Mouse (Mus musculus): ENCODE data around the gene Ppfibp2. TPM values are rescaled to one million over a fixed set of nuclear protein-coding genes. Genes with fewer than 3 reads are reported as not detected.

The Ppfibp2 gene
- total RNA-seq, 1 experiment: 6.0 TPM

DNA sequence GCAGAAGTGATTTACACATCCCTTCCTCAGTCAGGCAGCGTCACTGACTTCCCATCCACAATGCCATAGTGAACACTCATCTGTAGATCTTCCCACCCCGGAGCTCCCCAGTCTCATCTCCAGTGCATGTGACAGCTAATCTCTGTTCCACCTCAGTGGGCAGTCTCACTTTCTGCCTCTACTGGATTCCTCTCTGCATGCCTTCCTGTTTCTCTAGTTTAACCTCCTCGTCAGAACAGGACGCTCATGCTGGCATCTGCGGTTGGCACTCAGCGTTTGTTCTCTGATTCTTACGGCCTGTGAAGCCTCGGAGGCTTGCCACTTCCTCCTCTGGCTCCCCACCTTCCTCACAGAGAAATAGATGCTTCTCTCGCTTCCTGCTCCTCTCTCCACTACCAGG lies 112.6 kb downstream of the Ppfibp2 start:
- TF ChIP-seq MAFK (IDR thresholded peaks at IDR 0.05; ENCODE audit: insufficient read depth, low read depth, low read length) (no peak), HCFC1 (IDR thresholded peaks at IDR 0.05; ENCODE audit: borderline replicate concordance, insufficient read depth, low read length) (no peak), ZC3H11A (IDR thresholded peaks at IDR 0.05; ENCODE audit: borderline replicate concordance, low read depth, low read length) (no peak), CHD2 (IDR thresholded peaks at IDR 0.05; ENCODE audit: low read depth, low read length) (no peak), ZNF384 (IDR thresholded peaks at IDR 0.05; ENCODE audit: low read depth, low read length) (no peak)
- H3K4me3 ChIP-seq (ENCODE audit: insufficient read depth in 1 of 2, low read depth in 1 of 2, low read length in 2 of 2, poor library complexity in 1 of 2, severe bottlenecking in 1 of 2): no peak overlapping the region
- DNase-seq (ENCODE audit: low read depth, low spot score): no peak
- in situ Hi-C loops (cut with MboI; ENCODE audit: low sequenced_read_pairs in 2 of 2, unreplicated experiment in 2 of 2): no loop called here
- H3K27ac ChIP-seq (ENCODE audit: insufficient read depth, low read depth, low read length, poor library complexity, severe bottlenecking): no peak overlapping the region
- H3K36me3 ChIP-seq (ENCODE audit: control insufficient read depth, insufficient read depth, low read length, poor library complexity, severe bottlenecking): no peaks in the 10 kb centered on the region
- peaks cover 0 to 12% of the 10 kb centered on the region in 2 experiments; a peak in 3 of 4 replicates for H3K4me1 ChIP-seq (ENCODE audit: control insufficient read depth in 2 of 2, insufficient read depth in 2 of 2, low read length in 2 of 2, poor library complexity in 1 of 2)
- H3K9me3 ChIP-seq (ENCODE audit: control insufficient read depth, insufficient read depth, low read depth, low read length): no peaks in the 10 kb centered on the region
- H3K9ac ChIP-seq (ENCODE audit: insufficient read depth, low read depth, low read length, poor library complexity, severe bottlenecking): no peak overlapping the region

GRCm38 (mm10) chr7:107708491-107709112 lies 113.6 kb downstream of the Ppfibp2 start:
- DNase-seq (ENCODE audit: low read depth, low spot score): peak; percentile 75
- H3K9me3 ChIP-seq (ENCODE audit: control insufficient read depth, insufficient read depth, low read depth, low read length): no peaks in the 10 kb centered on the region
- TF ChIP-seq ZC3H11A (IDR thresholded peaks at IDR 0.05; ENCODE audit: borderline replicate concordance, low read depth, low read length) (peak; percentile 51; the same call in 1 of the 2 replicates), ZNF384 (IDR thresholded peaks at IDR 0.05; ENCODE audit: low read depth, low read length) (no peak), HCFC1 (IDR thresholded peaks at IDR 0.05; ENCODE audit: borderline replicate concordance, insufficient read depth, low read length) (peak; percentile 19; the same call in 1 of the 2 replicates), CHD2 (IDR thresholded peaks at IDR 0.05; ENCODE audit: low read depth, low read length) (no peak), MAFK (IDR thresholded peaks at IDR 0.05; ENCODE audit: insufficient read depth, low read depth, low read length) (no peak)
- no peaks in the 10 kb centered on the region for H3K36me3 ChIP-seq (ENCODE audit: control insufficient read depth, insufficient read depth, low read length, poor library complexity, severe bottlenecking)
- no peak overlapping the region for H3K9ac ChIP-seq (ENCODE audit: insufficient read depth, low read depth, low read length, poor library complexity, severe bottlenecking)
- peak overlapping the region in 1 of 2 experiments; percentile 49; a peak in 1 of 4 replicates for H3K4me3 ChIP-seq (ENCODE audit: insufficient read depth in 1 of 2, low read depth in 1 of 2, low read length in 2 of 2, poor library complexity in 1 of 2, severe bottlenecking in 1 of 2)
- H3K4me1 ChIP-seq (ENCODE audit: control insufficient read depth in 2 of 2, insufficient read depth in 2 of 2, low read length in 2 of 2, poor library complexity in 1 of 2): peaks cover 0 to 9% of the 10 kb centered on the region in 2 experiments; a peak in 2 of 4 replicates
- in situ Hi-C loops (cut with MboI; ENCODE audit: low sequenced_read_pairs in 2 of 2, unreplicated experiment in 2 of 2): no loop called here
- H3K27ac ChIP-seq (ENCODE audit: insufficient read depth, low read depth, low read length, poor library complexity, severe bottlenecking): no peak overlapping the region

DNA sequence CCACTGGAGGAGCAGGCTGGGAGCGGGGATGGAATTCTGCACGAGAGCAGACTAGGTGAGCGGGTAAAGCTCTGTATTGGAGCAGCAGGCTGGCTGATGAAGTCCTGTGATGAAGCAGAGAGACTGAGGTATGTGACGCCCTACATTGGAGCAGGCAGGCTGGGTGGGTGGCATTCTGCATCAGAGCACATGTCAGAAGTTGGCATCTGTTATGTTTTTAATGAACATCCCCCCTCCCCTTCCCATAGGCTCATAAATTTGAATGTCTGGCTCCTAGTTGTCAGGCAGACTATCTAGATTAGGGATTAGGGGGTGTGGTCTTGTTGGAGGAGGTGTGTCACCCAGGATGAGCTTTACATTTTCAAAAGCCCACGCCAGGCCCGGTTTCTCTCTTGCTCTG lies 117.7 kb downstream of the Ppfibp2 start:
- H3K9me3 ChIP-seq (ENCODE audit: control insufficient read depth, insufficient read depth, low read depth, low read length): no peaks in the 10 kb centered on the region
- no peaks in the 10 kb centered on the region for H3K4me1 ChIP-seq (ENCODE audit: control insufficient read depth in 2 of 2, insufficient read depth in 2 of 2, low read length in 2 of 2, poor library complexity in 1 of 2)
- in situ Hi-C loops (cut with MboI; ENCODE audit: low sequenced_read_pairs in 2 of 2, unreplicated experiment in 2 of 2): no loop called here
- DNase-seq (ENCODE audit: low read depth, low spot score): no peak
- no peak overlapping the region for H3K9ac ChIP-seq (ENCODE audit: insufficient read depth, low read depth, low read length, poor library complexity, severe bottlenecking)
- no peak overlapping the region for H3K4me3 ChIP-seq (ENCODE audit: insufficient read depth in 1 of 2, low read depth in 1 of 2, low read length in 2 of 2, poor library complexity in 1 of 2, severe bottlenecking in 1 of 2)
- no peak for TF ChIP-seq CHD2 (IDR thresholded peaks at IDR 0.05; ENCODE audit: low read depth, low read length)
- no peak for TF ChIP-seq MAFK (IDR thresholded peaks at IDR 0.05; ENCODE audit: insufficient read depth, low read depth, low read length)
- TF ChIP-seq HCFC1 (IDR thresholded peaks at IDR 0.05; ENCODE audit: borderline replicate concordance, insufficient read depth, low read length): no peak
- no peak for TF ChIP-seq ZC3H11A (IDR thresholded peaks at IDR 0.05; ENCODE audit: borderline replicate concordance, low read depth, low read length)
- no peak for TF ChIP-seq ZNF384 (IDR thresholded peaks at IDR 0.05; ENCODE audit: low read depth, low read length)
- no peak overlapping the region for H3K27ac ChIP-seq (ENCODE audit: insufficient read depth, low read depth, low read length, poor library complexity, severe bottlenecking)
- no peaks in the 10 kb centered on the region for H3K36me3 ChIP-seq (ENCODE audit: control insufficient read depth, insufficient read depth, low read length, poor library complexity, severe bottlenecking)

- Histone ChIP-seq H3K4me1 (ENCODE audit: control insufficient read depth in 2 of 2, insufficient read depth in 2 of 2, low read length in 2 of 2, poor library complexity in 1 of 2) (no peaks in the 10 kb centered on the region), H3K4me3 (ENCODE audit: insufficient read depth in 1 of 2, low read depth in 1 of 2, low read length in 2 of 2, poor library complexity in 1 of 2, severe bottlenecking in 1 of 2) (no peak overlapping the region), H3K36me3 (ENCODE audit: control insufficient read depth, insufficient read depth, low read length, poor library complexity, severe bottlenecking) (0 out of 2 replicates have a peak, but pooled peaks cover 2% of the 10 kb centered on the region), H3K27ac (ENCODE audit: insufficient read depth, low read depth, low read length, poor library complexity, severe bottlenecking) (no peak overlapping the region), H3K9ac (ENCODE audit: insufficient read depth, low read depth, low read length, poor library complexity, severe bottlenecking) (no peak overlapping the region), H3K9me3 (ENCODE audit: control insufficient read depth, insufficient read depth, low read depth, low read length) (no peaks in the 10 kb centered on the region)
- in situ Hi-C loops (cut with MboI; ENCODE audit: low sequenced_read_pairs in 2 of 2, unreplicated experiment in 2 of 2): no loop called here
- TF ChIP-seq MAFK (IDR thresholded peaks at IDR 0.05; ENCODE audit: insufficient read depth, low read depth, low read length) (no peak), HCFC1 (IDR thresholded peaks at IDR 0.05; ENCODE audit: borderline replicate concordance, insufficient read depth, low read length) (no peak), CHD2 (IDR thresholded peaks at IDR 0.05; ENCODE audit: low read depth, low read length) (no peak), ZC3H11A (IDR thresholded peaks at IDR 0.05; ENCODE audit: borderline replicate concordance, low read depth, low read length) (no peak), ZNF384 (IDR thresholded peaks at IDR 0.05; ENCODE audit: low read depth, low read length) (no peak)
- no peak for DNase-seq (ENCODE audit: low read depth, low spot score)
These were observed 119.1 kb downstream of the Ppfibp2 start for GRCm38 (mm10) chr7:107714067-107714466.

All from ES-E14 (cell line).